Mouse (Mus musculus) E14TG2a.4 (cell line): Measurements from ENCODE around the gene Stk4.
A peak's percentile ranks its signal among the peaks of the same experiment; 100 is the strongest.

Source experiments
- H3K27me3 ChIP-seq: 2 replicates; pipeline ENCODE4 v1.6.1; 2014; ENCODE audit warnings: low read length, control low read depth; ENCODE audit not compliant: insufficient read depth
- H3K36me3 ChIP-seq: 2 replicates; pipeline ENCODE4 v1.6.1; 2014; ENCODE audit warnings: low read length, control low read depth; ENCODE audit not compliant: insufficient read depth
- H3K4me1 ChIP-seq: replicated peaks from 2 replicates; pipeline ENCODE4 v1.6.1; 2014; ENCODE audit warnings: low read depth, low read length, control low read depth
- H3K4me3 ChIP-seq: replicated peaks from 2 replicates; pipeline ENCODE4 v1.5.1; 2014; ENCODE audit warnings: mild to moderate bottlenecking, low read length
- H3K9me3 ChIP-seq: 2 replicates; pipeline ENCODE4 v1.6.1; 2014; ENCODE audit warnings: low read length, control low read depth
- CTCF ChIP-seq: conservative IDR thresholded peaks from 2 replicates; pipeline ENCODE4 v1.5.1; 2014; ENCODE audit warnings: low read length
- NANOG ChIP-seq: IDR thresholded peaks from 2 replicates; pipeline ENCODE4 v1.6.1; 2014; ENCODE audit warnings: borderline replicate concordance, low read length, mixed read lengths
- POU5F1 ChIP-seq: IDR thresholded peaks from 2 replicates; pipeline ENCODE4 v1.6.1; 2014; ENCODE audit warnings: low read length, borderline replicate concordance

The Stk4 gene

GRCm38 (mm10) chr2:164167752-164168570, 97.8 kb downstream of the Stk4 start:
- Histone ChIP-seq H3K4me1 (peaks cover 16% of the 10 kb centered on the region), H3K9me3 (no peaks in the 10 kb centered on the region), H3K27me3 (peaks cover 83% of the 10 kb centered on the region), H3K36me3 (no peaks in the 10 kb centered on the region), H3K4me3 (peak overlapping the region; percentile 69)
- TF ChIP-seq CTCF (no peak), NANOG (no peak), POU5F1 (no peak)

DNA sequence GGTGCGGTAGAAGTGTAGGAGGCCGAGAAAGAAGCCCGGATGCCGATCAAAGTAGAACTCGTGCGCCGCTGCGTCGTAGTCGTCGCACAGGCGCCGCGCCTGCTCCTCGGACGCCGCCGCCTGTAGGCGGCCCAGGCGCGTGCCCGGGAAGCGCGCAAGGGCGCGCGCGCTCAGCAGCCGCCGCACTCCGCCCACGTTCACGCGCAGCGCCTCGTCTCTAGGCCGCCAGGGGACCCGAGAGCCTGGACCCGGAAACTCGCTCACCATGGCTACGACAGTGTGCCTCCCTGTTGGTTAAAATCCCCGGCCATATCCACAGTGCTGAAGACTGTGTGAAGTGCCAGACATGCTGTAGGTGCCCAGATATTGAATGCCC, 98.4 kb downstream of the Stk4 start:
- H3K27me3 ChIP-seq, result peaks cover 85% of the 10 kb centered on the region
- no peaks in the 10 kb centered on the region for H3K9me3 ChIP-seq
- TF ChIP-seq NANOG, result no peak
- TF ChIP-seq POU5F1, result no peak
- TF ChIP-seq CTCF, result no peak
- no peaks in the 10 kb centered on the region for H3K36me3 ChIP-seq
- peak overlapping the region; percentile 69 for H3K4me3 ChIP-seq
- peaks cover 16% of the 10 kb centered on the region for H3K4me1 ChIP-seq

DNA sequence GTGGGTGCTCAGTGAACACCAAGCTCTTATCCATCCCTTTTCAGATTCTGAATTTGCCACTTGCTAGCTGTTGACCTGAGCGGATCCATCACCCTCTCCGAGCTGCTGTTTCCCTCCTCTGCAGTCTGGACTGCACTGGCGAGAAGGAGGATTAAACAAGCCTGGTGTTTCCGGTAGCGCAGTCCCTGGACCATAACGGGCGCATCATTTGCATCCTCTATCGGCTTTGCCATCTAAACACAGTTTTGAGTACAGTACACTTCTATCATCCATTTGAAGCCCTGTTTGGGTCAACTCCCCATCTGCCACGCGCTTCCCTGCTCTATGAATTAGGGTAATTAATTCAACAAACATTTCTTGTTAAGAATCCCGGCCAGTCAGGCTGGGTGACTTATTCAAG, 100.2 kb downstream of the Stk4 start:
- H3K9me3 ChIP-seq, result no peaks in the 10 kb centered on the region
- H3K4me1 ChIP-seq, result peaks cover 16% of the 10 kb centered on the region
- H3K36me3 ChIP-seq, result no peaks in the 10 kb centered on the region
- H3K27me3 ChIP-seq, result peaks cover 82% of the 10 kb centered on the region
- TF ChIP-seq CTCF, result no peak
- TF ChIP-seq NANOG, result no peak
- TF ChIP-seq POU5F1, result no peak
- no peak overlapping the region for H3K4me3 ChIP-seq

DNA sequence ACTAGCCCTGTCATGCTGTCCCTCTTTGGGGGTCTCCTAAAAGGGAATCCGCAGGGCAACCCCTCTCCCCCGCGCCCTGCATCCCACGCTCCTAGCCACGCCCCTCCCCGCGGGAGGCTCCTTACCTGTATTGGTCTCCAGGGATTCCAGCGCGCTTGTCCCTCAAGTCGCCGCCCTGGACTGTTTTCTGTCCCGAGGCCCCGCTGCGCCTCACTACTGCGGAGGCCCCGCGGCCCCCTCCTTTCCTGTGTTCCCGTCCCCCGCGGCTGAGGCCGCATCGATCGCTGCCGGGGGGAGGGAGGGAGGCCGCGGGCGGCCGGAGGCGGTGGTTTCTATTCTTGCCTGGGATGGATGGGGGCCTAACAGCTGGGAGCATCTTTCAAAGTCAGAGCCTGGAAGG, 100.8 kb downstream of the Stk4 start, which contains the start of gene Kcns1:
TSS of gene Kcns1 (minus strand) at position 212 of the 400 bp plus-strand sequence.
- H3K36me3 ChIP-seq, result no peaks in the 10 kb centered on the region
- H3K4me1 ChIP-seq, result peaks cover 16% of the 10 kb centered on the region
- H3K9me3 ChIP-seq, result no peaks in the 10 kb centered on the region
- peak within 1 kb of the TSS; percentile 66 for H3K4me3 ChIP-seq
- TF ChIP-seq POU5F1, result no peak
- no peak for TF ChIP-seq CTCF
- TF ChIP-seq NANOG, result no peak
- H3K27me3 ChIP-seq, result peaks cover 76% of the 10 kb centered on the region

- Histone ChIP-seq H3K9me3 (no peaks in the 10 kb centered on the region), H3K27me3 (peaks cover 69% of the 10 kb centered on the region), H3K36me3 (no peaks in the 10 kb centered on the region), H3K4me1 (peaks cover 11% of the 10 kb centered on the region), H3K4me3 (no peak overlapping the region)
- TF ChIP-seq CTCF (no peak), NANOG (no peak), POU5F1 (no peak)
Measured at GRCm38 (mm10) chr2:164173394-164173793, 103.3 kb downstream of the Stk4 start.

GRCm38 (mm10) chr2:164174649-164175395, 104.7 kb downstream of the Stk4 start:
- Histone ChIP-seq H3K36me3 (no peaks in the 10 kb centered on the region), H3K27me3 (peaks cover 58% of the 10 kb centered on the region), H3K4me3 (no peak overlapping the region), H3K4me1 (peaks cover 11% of the 10 kb centered on the region), H3K9me3 (no peaks in the 10 kb centered on the region)
- TF ChIP-seq POU5F1, result no peak
- TF ChIP-seq CTCF, result no peak
- no peak for TF ChIP-seq NANOG

DNA sequence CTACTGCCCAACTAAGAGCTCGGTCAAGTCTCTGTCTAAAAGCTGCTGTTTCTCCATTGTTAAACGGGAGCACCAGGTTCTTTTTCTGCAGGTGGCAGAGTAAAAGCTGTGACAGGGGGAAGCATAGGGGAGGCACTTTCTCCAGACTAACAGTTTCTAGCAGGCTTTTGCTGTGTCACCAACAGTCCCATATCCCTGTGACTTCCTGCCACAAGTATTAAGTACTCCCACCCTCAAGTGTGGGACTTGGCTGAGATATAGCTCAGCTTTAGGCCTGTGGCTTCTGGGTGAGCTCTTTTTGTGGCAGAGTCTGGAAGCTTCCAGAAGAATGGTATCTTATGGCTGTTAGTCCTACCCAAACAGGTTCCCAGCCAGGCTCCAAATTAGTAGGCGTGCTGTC, 105.7 kb downstream of the Stk4 start:
- no peaks in the 10 kb centered on the region for H3K9me3 ChIP-seq
- no peak overlapping the region for H3K4me3 ChIP-seq
- H3K36me3 ChIP-seq, result no peaks in the 10 kb centered on the region
- peaks cover 8% of the 10 kb centered on the region for H3K4me1 ChIP-seq
- H3K27me3 ChIP-seq, result peaks cover 48% of the 10 kb centered on the region
- no peak for TF ChIP-seq POU5F1
- TF ChIP-seq CTCF, result no peak
- no peak for TF ChIP-seq NANOG

- H3K9me3 ChIP-seq, result no peaks in the 10 kb centered on the region
- H3K27me3 ChIP-seq, result peaks cover 39% of the 10 kb centered on the region
- no peaks in the 10 kb centered on the region for H3K36me3 ChIP-seq
- no peaks in the 10 kb centered on the region for H3K4me1 ChIP-seq
- TF ChIP-seq NANOG (no peak), CTCF (no peak), POU5F1 (no peak)
- no peak overlapping the region for H3K4me3 ChIP-seq
Measured at GRCm38 (mm10) chr2:164177831-164178230, 107.7 kb downstream of the Stk4 start.
